Mouse (Mus musculus): ENCODE data around the gene Wdfy3.

DNA sequence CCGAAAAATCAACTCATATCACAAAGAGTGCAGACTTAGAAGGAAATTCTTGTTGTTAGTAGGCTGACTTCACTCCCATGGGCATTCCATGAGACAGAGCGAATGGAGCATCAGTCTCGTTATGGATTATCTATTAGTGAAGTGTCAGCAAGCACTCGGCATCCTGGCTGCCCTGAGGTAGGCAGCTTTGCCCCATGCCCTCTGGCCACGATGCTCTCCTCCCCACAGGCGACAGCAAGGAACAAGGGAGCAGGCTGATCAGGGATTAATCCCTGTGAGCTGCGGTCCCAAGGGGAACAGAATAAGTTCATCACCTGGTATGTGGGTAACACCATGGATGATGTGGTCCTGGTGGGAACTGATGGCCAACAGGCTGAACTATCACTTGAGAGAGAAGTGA is 55.9 kb downstream of the Wdfy3 start:
- TF ChIP-seq CTCF (IDR thresholded peaks at IDR 0.05; ENCODE audit: insufficient read depth, low read depth, low read length) (no peak), POLR2A (IDR thresholded peaks at IDR 0.05; ENCODE audit: insufficient read depth, low read depth, low read length) (no peak)

Data from olfactory bulb, adult 2 months (tissue).